Mouse (Mus musculus): ENCODE measurements around the gene Itga6. TPM values are rescaled to one million over a fixed set of nuclear protein-coding genes. Genes with fewer than 3 reads are reported as not detected.

Itga6 gene
- polyA plus RNA-seq, 1 experiment from 2014 or later: 75.1 TPM

- Histone ChIP-seq H3K9ac (replicated peaks; ENCODE audit: low read length) (no peak overlapping the region), H3K4me1 (ENCODE audit: insufficient read depth, low read length) (peaks cover 12% of the 10 kb centered on the region), H3K27ac (ENCODE audit: low read length) (no peak overlapping the region), H3K4me3 (ENCODE audit: low read length) (no peak overlapping the region), H3K9me3 (ENCODE audit: low read length) (no peaks in the 10 kb centered on the region), H3K36me3 (ENCODE audit: insufficient read depth, low read length) (no peaks in the 10 kb centered on the region), H3K27me3 (ENCODE audit: insufficient read depth, low read length) (no peaks in the 10 kb centered on the region), H3K4me2 (replicated peaks; ENCODE audit: low read depth, low read length) (peak overlapping the region; percentile 28)
- WGBS: 39% methylated on average over 19 of the region's 19 CpGs
- ATAC-seq (ENCODE audit: low FRiP score, low TSS enrichment): no peak
Observed at GRCm38 (mm10) chr2:71758591-71759531, 13.4 kb downstream of the Itga6 start.

GRCm38 (mm10) chr2:71760091-71760490 lies 14.7 kb downstream of the Itga6 start:
- H3K27ac ChIP-seq (ENCODE audit: low read length): no peak overlapping the region
- H3K4me2 ChIP-seq (replicated peaks; ENCODE audit: low read depth, low read length): no peak overlapping the region
- no peaks in the 10 kb centered on the region for H3K36me3 ChIP-seq (ENCODE audit: insufficient read depth, low read length)
- H3K27me3 ChIP-seq (ENCODE audit: insufficient read depth, low read length): no peaks in the 10 kb centered on the region
- H3K9me3 ChIP-seq (ENCODE audit: low read length): no peaks in the 10 kb centered on the region
- H3K4me1 ChIP-seq (ENCODE audit: insufficient read depth, low read length): peaks cover 12% of the 10 kb centered on the region
- no peak overlapping the region for H3K9ac ChIP-seq (replicated peaks; ENCODE audit: low read length)
- ATAC-seq (ENCODE audit: low FRiP score, low TSS enrichment): no peak
- 71% methylated on average over 4 of the region's 4 CpGs for WGBS
- no peak overlapping the region for H3K4me3 ChIP-seq (ENCODE audit: low read length)

DNA sequence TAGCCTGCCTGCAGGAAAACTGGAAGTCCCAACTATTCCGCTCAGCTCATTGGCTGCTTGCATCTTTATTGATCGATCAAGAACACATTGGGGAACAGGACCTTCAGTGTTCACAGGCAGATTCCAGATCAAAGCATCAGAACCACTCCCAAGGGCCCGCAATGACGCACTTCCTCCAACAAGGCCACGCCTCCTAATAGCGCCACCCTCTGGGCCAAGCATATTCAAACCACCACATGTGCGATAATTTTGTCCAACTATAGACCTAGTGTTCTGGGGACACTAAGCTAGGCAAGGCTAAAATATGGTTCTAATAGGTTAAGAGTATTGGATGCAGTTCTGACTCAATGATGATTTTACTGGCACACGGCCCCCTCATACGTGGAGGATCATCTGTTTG lies 15.7 kb downstream of the Itga6 start:
- WGBS: 94% methylated on average over 9 of the region's 9 CpGs
- Histone ChIP-seq H3K4me1 (ENCODE audit: insufficient read depth, low read length) (peaks cover 12% of the 10 kb centered on the region), H3K36me3 (ENCODE audit: insufficient read depth, low read length) (no peaks in the 10 kb centered on the region)

GRCm38 (mm10) chr2:71764525-71764924 lies 19.1 kb downstream of the Itga6 start:
- H3K4me1 ChIP-seq (ENCODE audit: insufficient read depth, low read length): no peaks in the 10 kb centered on the region
- no peaks in the 10 kb centered on the region for H3K27me3 ChIP-seq (ENCODE audit: insufficient read depth, low read length)
- H3K36me3 ChIP-seq (ENCODE audit: insufficient read depth, low read length): no peaks in the 10 kb centered on the region
- H3K9me3 ChIP-seq (ENCODE audit: low read length): no peaks in the 10 kb centered on the region
- no peak for ATAC-seq (ENCODE audit: low FRiP score, low TSS enrichment)
- H3K4me2 ChIP-seq (replicated peaks; ENCODE audit: low read depth, low read length): no peak overlapping the region
- no peak overlapping the region for H3K27ac ChIP-seq (ENCODE audit: low read length)
- WGBS: 76% methylated on average over 5 of the region's 5 CpGs
- H3K9ac ChIP-seq (replicated peaks; ENCODE audit: low read length): no peak overlapping the region
- H3K4me3 ChIP-seq (ENCODE audit: low read length): no peak overlapping the region

More for the DNA sequence above, 15.7 kb downstream of the Itga6 start:
- Histone ChIP-seq H3K9ac (replicated peaks; ENCODE audit: low read length) (no peak overlapping the region), H3K4me2 (replicated peaks; ENCODE audit: low read depth, low read length) (no peak overlapping the region), H3K27me3 (ENCODE audit: insufficient read depth, low read length) (no peaks in the 10 kb centered on the region), H3K9me3 (ENCODE audit: low read length) (no peaks in the 10 kb centered on the region), H3K27ac (ENCODE audit: low read length) (no peak overlapping the region), H3K4me3 (ENCODE audit: low read length) (no peak overlapping the region)
- ATAC-seq (ENCODE audit: low FRiP score, low TSS enrichment): no peak

DNA sequence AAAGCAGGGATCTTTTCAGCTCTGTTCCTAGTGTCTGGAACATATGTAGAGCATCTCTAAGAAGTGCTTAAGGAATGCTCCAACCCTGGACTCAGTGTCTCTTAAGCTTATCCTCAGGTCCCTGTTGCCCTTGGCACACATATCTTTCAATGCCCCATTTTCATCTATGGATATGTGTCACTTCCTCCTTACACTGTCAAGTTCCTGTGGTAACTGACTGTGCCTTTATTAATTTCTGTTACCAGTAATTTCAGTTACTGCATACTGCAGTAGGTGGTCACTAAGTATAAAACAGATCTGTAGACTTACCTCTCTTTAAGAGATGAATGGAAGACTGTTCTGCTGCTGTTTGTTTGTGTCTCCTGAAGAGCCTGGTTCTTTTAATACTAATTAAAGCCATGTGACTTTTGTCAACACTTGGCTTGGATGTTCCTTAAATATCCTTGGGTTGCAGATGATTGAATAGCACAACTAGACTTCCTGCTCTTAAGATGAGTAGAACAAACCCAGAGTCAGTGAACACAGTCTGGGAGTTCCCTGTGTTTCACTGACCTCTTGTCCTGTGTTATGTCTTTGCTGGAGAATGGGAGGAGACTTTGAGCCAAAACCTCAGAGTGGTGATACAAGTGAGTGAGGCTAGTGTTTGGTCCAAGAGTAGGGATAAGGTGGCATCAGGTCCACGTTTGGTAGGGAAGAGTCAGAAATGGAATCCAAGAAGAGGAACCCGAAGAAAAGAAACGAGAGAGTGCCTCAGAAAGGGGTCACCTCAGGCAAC lies 19.7 kb downstream of the Itga6 start:
- ATAC-seq (ENCODE audit: low FRiP score, low TSS enrichment): no peak
- Histone ChIP-seq H3K9ac (replicated peaks; ENCODE audit: low read length) (no peak overlapping the region), H3K27ac (ENCODE audit: low read length) (no peak overlapping the region), H3K9me3 (ENCODE audit: low read length) (no peaks in the 10 kb centered on the region), H3K4me1 (ENCODE audit: insufficient read depth, low read length) (no peaks in the 10 kb centered on the region), H3K36me3 (ENCODE audit: insufficient read depth, low read length) (no peaks in the 10 kb centered on the region), H3K4me2 (replicated peaks; ENCODE audit: low read depth, low read length) (no peak overlapping the region), H3K27me3 (ENCODE audit: insufficient read depth, low read length) (no peaks in the 10 kb centered on the region), H3K4me3 (ENCODE audit: low read length) (no peak overlapping the region)
- 92% methylated on average over 3 of the region's 3 CpGs for WGBS

GRCm38 (mm10) chr2:71766007-71766406 lies 20.6 kb downstream of the Itga6 start:
- ATAC-seq (ENCODE audit: low FRiP score, low TSS enrichment): no peak
- no peak overlapping the region for H3K4me2 ChIP-seq (replicated peaks; ENCODE audit: low read depth, low read length)
- H3K4me3 ChIP-seq (ENCODE audit: low read length): no peak overlapping the region
- no peaks in the 10 kb centered on the region for H3K36me3 ChIP-seq (ENCODE audit: insufficient read depth, low read length)
- no peak overlapping the region for H3K9ac ChIP-seq (replicated peaks; ENCODE audit: low read length)
- no peaks in the 10 kb centered on the region for H3K27me3 ChIP-seq (ENCODE audit: insufficient read depth, low read length)
- H3K4me1 ChIP-seq (ENCODE audit: insufficient read depth, low read length): no peaks in the 10 kb centered on the region
- H3K27ac ChIP-seq (ENCODE audit: low read length): no peak overlapping the region
- 79% methylated on average over 5 of the region's 5 CpGs for WGBS
- H3K9me3 ChIP-seq (ENCODE audit: low read length): no peaks in the 10 kb centered on the region

- no peak overlapping the region for H3K4me3 ChIP-seq (ENCODE audit: low read length)
- H3K4me1 ChIP-seq (ENCODE audit: insufficient read depth, low read length): no peaks in the 10 kb centered on the region
- H3K4me2 ChIP-seq (replicated peaks; ENCODE audit: low read depth, low read length): no peak overlapping the region
- no peaks in the 10 kb centered on the region for H3K27me3 ChIP-seq (ENCODE audit: insufficient read depth, low read length)
- H3K27ac ChIP-seq (ENCODE audit: low read length): no peak overlapping the region
- no peak overlapping the region for H3K9ac ChIP-seq (replicated peaks; ENCODE audit: low read length)
- ATAC-seq (ENCODE audit: low FRiP score, low TSS enrichment): no peak
- WGBS: 80% methylated on average over 6 of the region's 6 CpGs
- H3K9me3 ChIP-seq (ENCODE audit: low read length): no peaks in the 10 kb centered on the region
- no peaks in the 10 kb centered on the region for H3K36me3 ChIP-seq (ENCODE audit: insufficient read depth, low read length)
Observed at GRCm38 (mm10) chr2:71767019-71767610, 21.7 kb downstream of the Itga6 start.

DNA sequence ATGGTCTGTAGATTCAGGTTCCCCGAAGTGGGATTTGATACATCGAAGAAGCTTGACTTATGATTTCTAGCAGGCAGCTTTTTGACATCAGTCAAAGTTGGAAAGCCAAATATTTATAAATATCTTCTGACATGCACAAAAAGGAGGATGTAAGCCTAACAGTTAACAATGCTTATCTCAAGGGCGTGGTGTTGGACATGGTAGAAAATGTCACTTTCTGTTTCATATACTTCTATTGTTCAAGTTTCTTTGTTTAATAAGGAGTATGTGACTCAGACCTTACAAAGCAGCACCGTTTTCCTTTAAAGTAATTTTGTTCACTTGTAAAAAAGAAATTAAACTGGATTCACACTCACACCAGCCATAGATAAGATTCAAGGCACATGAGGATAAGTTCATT lies 26.3 kb downstream of the Itga6 start:
- no peak for ATAC-seq (ENCODE audit: low FRiP score, low TSS enrichment)
- H3K36me3 ChIP-seq (ENCODE audit: insufficient read depth, low read length): no peaks in the 10 kb centered on the region
- H3K27ac ChIP-seq (ENCODE audit: low read length): no peak overlapping the region
- H3K4me1 ChIP-seq (ENCODE audit: insufficient read depth, low read length): peaks cover 14% of the 10 kb centered on the region; the same call in 1 of the 2 replicates
- H3K9me3 ChIP-seq (ENCODE audit: low read length): no peaks in the 10 kb centered on the region
- no peaks in the 10 kb centered on the region for H3K27me3 ChIP-seq (ENCODE audit: insufficient read depth, low read length)
- 84% methylated on average over 4 of the region's 4 CpGs for WGBS
- H3K4me3 ChIP-seq (ENCODE audit: low read length): no peak overlapping the region
- no peak overlapping the region for H3K4me2 ChIP-seq (replicated peaks; ENCODE audit: low read depth, low read length)
- no peak overlapping the region for H3K9ac ChIP-seq (replicated peaks; ENCODE audit: low read length)

DNA sequence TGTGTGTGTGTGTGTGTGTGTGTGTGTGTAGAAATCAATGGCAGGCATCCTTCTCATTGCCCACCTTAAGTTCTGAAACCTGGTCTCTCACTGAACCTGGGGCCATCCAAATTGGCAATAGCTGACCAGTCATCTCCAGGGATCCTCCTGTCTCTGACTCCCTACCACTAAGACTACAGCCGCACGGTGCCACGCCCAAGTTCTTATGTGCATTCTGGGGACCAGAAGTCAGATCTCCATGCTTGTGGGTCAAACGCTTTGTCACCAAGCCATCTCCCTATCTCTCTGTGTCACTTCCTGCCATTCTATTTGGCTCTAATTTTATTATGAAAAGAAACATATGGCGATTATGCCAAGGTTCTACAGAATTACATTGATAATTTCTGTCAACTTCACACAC lies 28.3 kb downstream of the Itga6 start:
- H3K4me1 ChIP-seq (ENCODE audit: insufficient read depth, low read length): peaks cover 14% of the 10 kb centered on the region; the same call in 1 of the 2 replicates
- H3K4me3 ChIP-seq (ENCODE audit: low read length): no peak overlapping the region
- no peaks in the 10 kb centered on the region for H3K36me3 ChIP-seq (ENCODE audit: insufficient read depth, low read length)
- 84% methylated on average over 5 of the region's 5 CpGs for WGBS
- no peak for ATAC-seq (ENCODE audit: low FRiP score, low TSS enrichment)
- no peak overlapping the region for H3K4me2 ChIP-seq (replicated peaks; ENCODE audit: low read depth, low read length)
- H3K27me3 ChIP-seq (ENCODE audit: insufficient read depth, low read length): no peaks in the 10 kb centered on the region
- no peak overlapping the region for H3K9ac ChIP-seq (replicated peaks; ENCODE audit: low read length)
- H3K27ac ChIP-seq (ENCODE audit: low read length): no peak overlapping the region
- no peaks in the 10 kb centered on the region for H3K9me3 ChIP-seq (ENCODE audit: low read length)
